Mouse (Mus musculus) left cerebral cortex, postnatal 25 days (tissue): ENCODE measurements around the gene Mtch1. TPM values are rescaled to one million over a fixed set of nuclear protein-coding genes. Genes with fewer than 3 reads are reported as not detected.

Experiments
- DNase-seq, 2 experiments: peaks; one replicate each; pipeline ENCODE4 v3.0.0; 2022; ENCODE audit warnings: low spot score in 2 of 2, mixed read lengths in 1 of 2
- intact Hi-C: fragments of 180-260 bp; cut with DNase I; formaldehyde crosslinking; loops from one replicate; pipeline ENCODE4 v1.15.1; 2025
- total RNA-seq, 2 experiments: library from RNA; stranded (reverse); gene quantifications; 2 replicates each; pipeline ENCODE4 v1.2.3; 2021

Mtch1 gene
- total RNA-seq, 2 experiments from 2014 or later = 553 to 573 TPM

DNA sequence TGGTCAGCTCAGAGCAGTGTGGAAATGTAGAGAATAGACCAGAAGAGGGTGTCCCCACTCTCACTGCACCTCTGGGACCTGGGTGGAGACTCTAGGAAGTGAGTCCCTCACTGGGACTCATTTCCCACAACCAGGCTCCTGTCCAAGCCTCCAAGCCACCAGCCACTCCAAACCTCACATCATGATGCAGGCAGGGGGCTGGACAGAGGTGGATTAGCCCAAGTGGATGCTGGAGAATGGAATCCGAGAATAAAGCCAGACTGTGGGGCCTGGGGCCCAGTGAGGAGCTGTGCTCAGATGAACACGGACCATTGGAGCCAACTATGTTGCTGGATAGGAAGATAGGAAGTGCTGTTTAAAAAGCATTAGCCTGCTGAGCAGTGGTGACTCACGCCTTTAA is 30.8 kb downstream of the Mtch1 start:
- DNase-seq = no peak
- intact Hi-C loops = no loop called here

DNA sequence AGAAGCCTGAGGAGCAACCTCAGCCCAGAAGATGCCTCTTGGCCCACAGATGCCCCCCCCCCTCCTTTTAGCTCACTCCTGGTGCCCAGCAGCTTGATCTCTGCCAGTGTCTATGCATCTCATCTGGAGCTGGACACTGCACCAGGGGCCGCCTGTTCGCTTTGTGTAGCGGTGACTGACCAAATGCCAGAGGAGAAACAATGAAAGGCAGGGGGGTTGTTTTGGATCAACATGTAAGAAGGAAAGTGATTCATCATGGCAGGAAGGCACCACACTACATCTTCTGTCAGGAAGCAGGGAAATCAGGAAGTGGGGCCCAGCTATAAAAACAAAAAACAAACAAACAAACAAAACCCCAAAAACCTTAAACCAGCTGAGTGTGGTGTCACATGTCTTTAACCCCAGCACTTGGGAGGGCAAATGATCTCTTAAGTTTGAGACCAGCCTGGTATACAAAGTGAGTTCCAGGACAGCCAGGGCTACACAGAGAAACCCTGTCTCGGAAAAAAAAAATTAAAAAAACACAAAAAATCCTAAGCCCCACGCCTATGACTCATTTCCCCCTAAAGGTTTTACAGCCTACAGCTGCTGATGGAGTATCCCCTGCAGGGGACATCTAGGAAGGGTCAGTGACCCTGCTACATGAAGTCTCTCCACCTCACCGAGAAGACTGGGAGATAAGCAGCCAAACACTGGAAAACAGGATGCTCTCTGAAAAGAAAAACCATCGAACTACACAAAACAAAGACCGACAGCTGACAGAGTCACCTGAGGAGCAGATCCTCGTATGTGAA is 31.9 kb downstream of the Mtch1 start:
- intact Hi-C loops = no loop called here
- no peak for DNase-seq

GRCm38 (mm10) chr17:29313300-29313699 is 34.4 kb downstream of the Mtch1 start:
- no peak for DNase-seq
- intact Hi-C loops = no loop called here

DNA sequence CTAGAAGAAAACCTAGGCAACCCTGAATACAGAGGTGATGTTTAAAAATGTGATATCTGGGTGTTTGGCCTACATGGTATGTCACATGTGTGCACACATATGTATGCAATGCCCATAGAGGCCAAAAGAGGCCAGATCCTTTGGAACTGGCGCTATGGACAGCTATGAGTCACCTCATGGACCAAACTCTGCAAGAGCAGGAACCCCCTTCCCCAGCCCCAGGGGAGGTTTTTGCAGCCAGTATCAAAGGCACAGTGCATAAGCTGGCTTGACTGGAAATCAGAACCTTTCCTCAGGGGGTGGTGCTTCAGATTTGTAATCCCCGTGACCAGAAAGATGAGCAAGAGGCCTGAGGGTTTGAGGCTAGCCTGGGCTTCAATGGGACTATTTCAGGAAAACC is 35.7 kb downstream of the Mtch1 start:
- intact Hi-C loops = no loop called here

GRCm38 (mm10) chr17:29311602-29312001 is 36.1 kb downstream of the Mtch1 start:
- DNase-seq = peak; percentile 39 to 69
- intact Hi-C loops = no loop called here

More for the DNA sequence above, 35.7 kb downstream of the Mtch1 start:
- DNase-seq = no peak

DNA sequence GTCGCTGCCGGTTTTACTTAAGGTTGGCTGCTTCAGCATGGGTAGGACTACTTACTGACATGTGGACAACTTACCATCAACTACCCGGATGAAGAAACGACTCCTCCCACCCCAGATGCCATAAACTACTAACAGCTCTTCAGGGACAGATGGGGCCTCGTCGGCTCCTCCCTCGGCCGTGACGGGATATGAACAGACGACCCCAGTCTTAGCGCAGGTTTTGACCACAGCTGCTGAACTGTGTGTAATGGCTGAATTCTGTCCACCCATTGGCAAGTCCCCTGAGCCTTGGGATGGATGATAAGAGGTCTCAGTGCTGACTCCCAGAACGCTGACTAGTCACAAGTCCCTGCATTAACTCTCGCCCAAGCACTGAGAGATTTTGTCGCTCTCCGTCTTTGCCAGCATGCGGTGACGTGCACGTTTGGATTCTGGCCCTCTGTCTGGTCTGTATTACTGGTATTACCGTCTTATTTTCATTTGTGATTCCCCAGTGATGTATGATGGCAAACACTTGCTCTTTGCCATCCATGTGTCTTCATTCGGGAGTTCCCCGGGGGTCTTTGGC is 37.6 kb downstream of the Mtch1 start:
- no peak for DNase-seq
- intact Hi-C loops = no loop called here

GRCm38 (mm10) chr17:29305871-29306270 is 41.9 kb downstream of the Mtch1 start:
- intact Hi-C loops = no loop called here
- no peak for DNase-seq

DNA sequence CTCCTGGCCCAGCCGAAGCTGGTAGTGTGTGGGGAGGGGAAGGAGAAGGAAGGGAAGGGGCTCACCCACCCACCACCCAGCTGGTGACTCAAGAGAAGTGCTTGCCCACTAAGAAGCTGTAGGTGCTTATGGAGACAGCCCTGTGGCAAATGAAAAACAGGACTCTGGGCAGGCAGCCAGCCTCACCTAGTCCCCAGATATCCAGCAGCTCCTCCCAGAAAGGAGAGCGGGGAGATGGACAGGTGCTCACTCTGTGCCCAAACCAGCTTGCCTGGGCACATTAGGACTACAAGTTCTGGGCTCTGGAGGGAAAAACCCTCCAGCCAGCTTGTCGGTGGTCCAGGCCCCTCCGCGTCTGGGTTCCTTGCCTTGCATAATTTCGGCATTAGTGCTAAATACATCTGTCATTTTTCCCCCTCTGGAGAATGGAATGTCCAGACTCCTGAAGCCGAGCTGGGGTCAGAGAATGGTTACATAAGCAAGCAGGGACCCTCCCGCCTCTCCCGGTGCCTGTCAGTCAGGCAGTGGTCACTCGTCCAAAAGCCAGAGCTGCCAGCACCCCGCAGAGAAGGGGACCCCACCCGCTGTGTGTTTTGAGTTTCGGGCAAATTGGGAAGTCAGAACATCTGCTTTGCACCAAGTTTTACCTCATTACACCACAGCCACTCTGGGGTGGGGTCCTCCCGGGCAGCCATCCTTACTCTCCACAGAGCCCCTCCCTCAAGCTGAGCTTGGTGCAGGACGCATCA is 42.5 kb downstream of the Mtch1 start:
- DNase-seq = no peak
- intact Hi-C loops = no loop called here

DNA sequence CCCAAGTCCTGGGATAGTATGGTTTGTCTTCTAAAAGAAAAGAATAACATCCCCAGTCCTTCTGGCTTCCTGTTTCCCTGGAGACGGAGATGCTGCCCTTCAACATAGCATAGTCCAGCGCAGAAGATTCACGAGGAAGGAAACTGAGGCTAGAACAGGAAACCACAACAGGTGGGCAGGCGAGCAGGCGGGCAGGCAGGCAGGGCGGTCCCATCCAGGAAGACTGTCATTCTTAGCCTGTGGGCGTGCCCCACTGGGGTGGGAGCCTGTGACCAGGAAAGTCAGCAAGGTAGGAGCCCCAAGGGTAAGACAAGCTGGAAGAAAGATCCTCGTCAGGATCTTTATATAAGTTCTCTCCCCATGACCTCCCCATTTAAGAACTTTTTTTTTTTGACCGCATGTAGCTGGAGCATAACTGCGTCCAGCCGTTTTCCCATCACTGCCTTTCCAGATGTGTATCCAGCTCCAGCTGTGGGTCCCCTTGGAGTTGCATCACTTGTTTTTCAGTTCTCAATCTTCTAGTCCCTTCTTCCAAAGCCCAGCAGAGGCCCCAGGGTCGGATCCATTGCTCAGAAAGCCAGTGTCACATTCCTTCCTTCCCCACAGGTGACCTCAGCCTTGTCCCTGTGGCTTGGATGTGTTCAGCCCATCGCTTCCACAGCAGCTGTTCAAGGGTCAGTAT is 43.2 kb downstream of the Mtch1 start:
- intact Hi-C loops = no loop called here
- DNase-seq = no peak

- intact Hi-C loops = no loop called here
- no peak for DNase-seq
Measured at GRCm38 (mm10) chr17:29303856-29304255, 43.9 kb downstream of the Mtch1 start.

- intact Hi-C loops = no loop called here
- DNase-seq = no peak
Measured at GRCm38 (mm10) chr17:29303087-29303486, 44.6 kb downstream of the Mtch1 start.

- peak in 1 of 2 experiments; percentile 61 for DNase-seq
Measured at GRCm38 (mm10) chr17:29302149-29302548, 45.6 kb downstream of the Mtch1 start.

GRCm38 (mm10) chr17:29301421-29301820 is 46.3 kb downstream of the Mtch1 start:
- intact Hi-C loops = no loop called here
- peak in 1 of 2 experiments; percentile 30 for DNase-seq

More at GRCm38 (mm10) chr17:29302149-29302548, 45.6 kb downstream of the Mtch1 start:
- intact Hi-C loops = no loop called here

GRCm38 (mm10) chr17:29300926-29301325 is 46.8 kb downstream of the Mtch1 start:
- intact Hi-C loops = no loop called here
- peak in 1 of 2 experiments; percentile 58 for DNase-seq

DNA sequence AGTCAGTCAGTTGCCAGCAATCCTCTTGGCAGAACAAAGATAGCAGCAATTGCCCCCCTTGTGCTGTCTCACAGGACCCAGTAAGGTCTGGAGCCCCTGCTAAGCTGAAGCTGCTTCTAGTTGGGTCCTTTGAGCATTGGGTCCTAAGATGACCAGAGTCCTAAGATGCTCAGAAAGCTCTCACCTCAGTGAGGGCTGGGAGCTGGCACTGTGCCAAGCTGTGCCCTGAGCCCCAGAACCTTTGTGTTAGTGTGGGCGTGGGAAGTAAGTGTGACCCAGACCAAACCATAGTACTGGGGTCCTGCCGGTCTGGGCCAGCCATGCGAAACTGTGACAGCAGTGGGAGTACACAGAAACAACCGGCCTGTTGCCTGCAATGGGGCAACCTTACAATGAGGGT is 48.5 kb downstream of the Mtch1 start:
- intact Hi-C loops = no loop called here
- DNase-seq = no peak

- no peak for DNase-seq
- intact Hi-C loops = no loop called here
Measured at GRCm38 (mm10) chr17:29297813-29298212, 49.9 kb downstream of the Mtch1 start.

- intact Hi-C loops = no loop called here
- no peak for DNase-seq
Measured at GRCm38 (mm10) chr17:29297321-29297720, 50.4 kb downstream of the Mtch1 start.

GRCm38 (mm10) chr17:29295835-29296234 is 51.9 kb downstream of the Mtch1 start:
- intact Hi-C loops = no loop called here
- DNase-seq = no peak

GRCm38 (mm10) chr17:29293807-29294605 is 53.7 kb downstream of the Mtch1 start:
- DNase-seq = no peak
- intact Hi-C loops = no loop called here
